Mouse (Mus musculus): Measurements from ENCODE around the gene Maged2. TPM values are rescaled to one million over a fixed set of nuclear protein-coding genes. Genes with fewer than 3 reads are reported as not detected.

The Maged2 gene
- polyA plus RNA-seq, 1 experiment from 2014 or later, result 106 TPM

Other genes with a start within 250 kb of the Maged2 start
- gene Pfkfb1, start 226.1 kb downstream of the Maged2 start, polyA plus RNA-seq (2016; fragmentation: Nextera tagmentation; extraction: Ambion mirVana), result 6.9 and 7.1 TPM in 2 replicates
- gene Apex2, start 224.5 kb downstream of the Maged2 start, polyA plus RNA-seq (2016; fragmentation: Nextera tagmentation; extraction: Ambion mirVana), result 13.3 and 14.4 TPM in 2 replicates
- 4.1 and 4.4 TPM in 2 replicates for gene Tro, start 156.8 kb downstream of the Maged2 start, polyA plus RNA-seq (2016; fragmentation: Nextera tagmentation; extraction: Ambion mirVana)
- gene Gnl3l, start 203.0 kb upstream of the Maged2 start, polyA plus RNA-seq (2016; fragmentation: Nextera tagmentation; extraction: Ambion mirVana), result 21.2 and 21.3 TPM in 2 replicates
- 3.4 and 3.9 TPM in 2 replicates for gene Fgd1, start 231.8 kb upstream of the Maged2 start, polyA plus RNA-seq (2016; fragmentation: Nextera tagmentation; extraction: Ambion mirVana)

All from liver, embryonic 12.5 days (tissue).